Mouse (Mus musculus): ENCODE data around the gene Orai3.
"Not testable (repeated sequence)": the region's sequence is repeated elsewhere in the genome, so short reads cannot be mapped to it uniquely, and the experiment has no call there.

Gene Orai3

DNA sequence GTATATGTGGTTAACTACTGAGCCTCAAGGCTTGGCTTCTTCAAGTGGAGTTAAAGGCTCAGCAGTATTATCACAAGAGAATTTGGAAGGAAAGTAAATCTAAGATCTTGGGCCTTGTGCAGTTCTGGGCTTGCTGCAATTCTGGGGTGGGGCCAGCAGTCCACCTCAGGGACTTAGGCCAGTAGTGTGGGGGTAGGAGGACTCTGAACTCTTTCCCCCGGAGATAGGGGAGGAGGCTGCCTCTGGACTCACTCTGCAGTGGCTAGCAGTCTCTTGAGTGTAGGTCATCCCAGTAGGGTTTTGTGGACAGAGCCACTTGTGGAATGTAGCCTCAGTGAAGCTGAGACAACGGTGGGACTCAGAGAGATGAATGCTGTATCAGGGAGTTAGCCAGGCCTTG lies 3.9 kb upstream of the Orai3 start:
- DNase-seq = no peak

DNA sequence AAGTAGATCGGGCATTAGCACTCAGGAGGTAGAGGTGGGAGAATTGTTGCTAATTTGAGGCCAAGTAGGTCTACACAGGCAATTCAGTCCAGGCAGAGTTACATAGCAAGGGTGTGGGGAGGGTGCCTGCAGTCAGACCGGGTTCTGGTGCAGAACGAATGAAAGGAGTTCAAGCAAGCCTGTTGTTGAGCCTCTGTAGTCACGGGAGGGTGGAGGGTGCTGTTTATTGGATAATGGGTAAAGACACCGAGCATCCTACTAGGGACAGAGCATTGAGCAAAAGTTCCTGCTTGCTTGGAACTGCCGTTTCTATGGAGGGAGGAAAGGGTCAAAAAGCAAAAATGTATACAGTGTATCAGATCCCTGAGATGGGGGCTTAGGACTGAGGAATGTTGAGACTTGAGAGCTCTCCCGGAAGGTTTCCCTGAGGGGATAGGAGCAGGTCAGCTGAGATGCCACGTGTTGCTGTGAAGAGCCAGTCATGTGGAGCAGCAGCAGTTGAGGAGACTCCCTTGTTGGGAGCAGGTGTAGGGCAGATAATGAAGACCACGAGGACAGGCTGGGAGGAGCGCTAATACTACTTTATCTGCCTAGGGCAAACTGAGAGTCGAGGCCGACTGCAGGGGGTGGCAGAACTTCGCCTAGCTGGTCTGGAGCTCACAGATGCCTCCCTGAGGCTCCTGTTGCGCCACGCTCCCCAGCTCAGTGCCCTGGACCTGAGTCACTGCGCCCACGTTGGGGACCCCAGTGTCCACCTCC lies 2.6 kb upstream of the Orai3 start:
- DNase-seq = no peak

DNA sequence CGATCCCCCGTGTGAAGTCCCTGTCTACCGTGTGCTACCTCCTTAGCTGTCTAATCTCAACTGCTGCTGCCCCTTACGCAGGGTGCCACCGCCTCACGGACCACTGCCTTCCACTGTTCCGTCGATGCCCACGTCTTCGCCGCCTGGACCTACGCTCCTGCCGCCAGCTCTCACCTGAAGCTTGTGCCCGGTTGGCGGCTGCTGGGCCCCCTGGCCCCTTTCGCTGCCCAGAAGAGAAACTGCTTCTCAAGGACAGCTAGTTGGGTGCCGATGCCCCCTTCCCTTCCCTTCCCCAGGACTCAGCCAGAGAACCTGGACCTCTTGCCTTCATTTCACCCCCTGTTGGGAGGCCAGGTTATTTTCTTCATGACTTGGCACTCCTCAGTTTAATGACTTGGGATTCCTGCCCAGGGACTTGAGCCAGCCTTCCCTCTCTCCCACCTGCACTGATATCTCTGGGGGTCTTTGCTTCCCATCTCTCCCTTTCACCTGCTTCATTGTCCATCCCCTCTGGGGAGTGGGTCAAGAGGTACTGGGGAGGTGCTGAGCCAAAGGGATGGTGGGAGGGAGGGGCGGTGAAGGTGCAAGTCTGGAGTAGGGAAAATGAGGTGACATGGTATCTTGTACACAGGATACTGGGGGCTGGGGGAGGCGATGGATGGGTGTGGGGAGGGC lies 1.8 kb upstream of the Orai3 start:
- no peak for DNase-seq

DNA sequence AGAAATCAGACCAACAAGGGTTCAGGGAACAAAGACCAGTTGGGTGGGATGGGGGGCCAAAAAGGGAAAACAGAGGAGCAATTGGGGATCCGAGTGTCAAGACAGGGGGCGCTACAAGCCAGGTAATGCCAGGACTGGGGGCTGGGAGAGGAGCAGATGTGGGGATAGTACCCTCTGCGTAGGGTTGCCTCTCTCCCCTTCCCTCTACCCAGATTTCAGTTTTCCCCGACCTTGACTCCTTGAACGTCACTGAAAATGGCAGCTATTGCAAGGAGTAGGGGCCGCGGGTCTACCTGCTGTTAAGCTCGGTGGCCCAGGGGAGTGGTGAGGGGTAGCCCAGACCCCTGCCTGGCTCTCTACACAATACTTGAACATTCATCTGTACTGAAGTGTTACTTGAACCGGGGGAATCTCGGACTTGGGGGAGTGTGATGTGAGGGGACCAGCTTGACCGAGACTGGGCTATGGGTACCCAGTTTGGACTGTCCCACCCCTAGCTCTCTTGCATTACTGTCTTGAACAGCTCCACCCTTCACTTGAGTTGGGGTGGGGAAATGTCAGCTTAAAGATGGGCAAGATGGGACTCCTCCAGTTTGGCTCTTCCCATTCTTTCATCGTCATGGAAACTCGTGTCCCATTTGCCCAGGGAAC lies 1.1 kb upstream of the Orai3 start:
- DNase-seq = no peak

DNA sequence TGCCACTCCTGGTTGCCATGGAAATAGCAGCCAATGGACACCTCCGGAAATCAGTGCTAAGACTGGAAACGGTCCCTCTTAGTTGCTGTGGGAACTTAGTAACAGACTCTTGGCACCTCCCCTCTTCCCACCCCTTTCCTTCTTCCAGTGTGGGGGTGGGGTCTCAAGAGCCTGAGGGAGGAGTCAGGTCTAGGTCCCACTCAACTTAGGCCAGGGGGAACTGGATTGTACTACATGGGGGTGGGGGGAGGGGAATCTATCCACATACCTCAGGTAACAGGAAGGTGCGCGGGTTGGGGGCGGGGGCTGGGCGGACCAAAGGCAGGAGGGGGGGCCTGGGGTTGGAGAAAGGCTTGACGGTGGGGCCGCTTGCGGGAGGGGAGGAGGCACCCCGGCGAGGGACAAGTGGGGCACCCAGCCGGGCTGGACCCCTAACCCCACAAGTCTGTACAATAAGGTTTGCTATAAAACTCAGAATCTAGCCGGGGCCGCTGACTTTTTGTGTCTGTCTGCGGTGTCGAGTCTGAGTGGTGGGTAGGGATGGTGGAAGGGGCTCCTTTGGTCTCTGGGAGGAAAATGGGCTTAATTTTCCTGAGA lies 520 bp upstream of the Orai3 start:
- DNase-seq = peak; percentile 37 to 67

DNA sequence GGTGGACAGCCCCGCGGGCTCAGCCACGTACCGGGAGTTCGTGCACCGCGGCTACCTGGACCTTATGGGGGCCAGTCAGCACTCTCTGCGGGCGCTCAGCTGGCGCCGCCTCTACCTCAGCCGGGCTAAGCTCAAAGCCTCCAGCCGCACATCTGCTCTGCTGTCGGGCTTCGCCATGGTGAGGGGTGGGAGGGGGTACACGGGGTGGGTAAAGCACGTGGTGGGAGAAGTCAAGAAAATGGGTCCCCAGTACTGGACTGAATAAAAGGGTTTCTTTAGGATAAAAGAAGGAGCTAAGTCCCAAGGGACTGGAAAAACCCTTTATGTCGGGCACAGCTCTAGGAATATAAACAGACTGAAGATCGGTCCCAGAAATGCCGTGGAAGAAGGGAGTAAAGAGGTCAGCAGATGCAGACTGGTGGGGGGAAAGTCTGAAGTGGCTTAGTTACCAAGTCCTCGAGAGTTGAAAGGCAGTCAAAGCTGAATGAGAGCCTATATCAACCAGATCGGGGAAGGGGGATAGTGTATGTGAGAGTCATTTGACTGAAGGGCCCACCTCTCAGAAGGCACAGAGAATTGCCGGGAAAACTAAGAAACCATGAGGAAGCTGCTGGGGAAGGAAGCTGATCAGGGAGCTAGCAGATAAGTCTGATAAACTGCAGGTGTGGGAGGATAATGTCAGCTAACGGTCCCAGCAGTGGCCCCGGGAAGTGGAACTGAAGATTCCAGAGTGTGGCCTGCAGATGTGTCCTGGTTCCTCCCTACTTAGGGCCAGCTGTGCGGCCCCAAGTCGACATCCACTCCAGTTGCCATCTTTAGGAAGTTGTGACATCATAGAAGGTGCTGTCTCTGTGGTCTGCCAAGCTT lies 657 bp downstream of the Orai3 start:
- DNase-seq = no peak

DNA sequence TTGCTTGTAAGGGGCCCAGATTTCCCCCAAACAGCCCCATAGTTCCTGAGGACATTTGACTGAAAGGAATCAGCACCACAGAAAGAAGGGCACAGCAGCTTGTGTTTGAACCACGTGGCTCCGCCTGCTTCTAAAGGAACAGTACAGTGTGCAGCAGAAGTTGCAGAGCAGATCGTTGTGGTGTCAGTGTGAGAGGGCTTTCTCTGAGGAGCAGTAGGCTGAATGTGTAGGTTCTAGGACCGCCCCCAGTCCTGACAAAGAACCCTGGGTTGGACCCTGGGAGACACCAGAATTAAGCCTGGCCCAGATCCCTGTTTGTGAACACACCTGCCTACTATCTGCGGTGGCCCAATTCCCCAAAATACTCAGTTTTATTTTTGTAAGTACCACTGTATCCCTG lies 1.6 kb downstream of the Orai3 start:
- DNase-seq = no peak

DNA sequence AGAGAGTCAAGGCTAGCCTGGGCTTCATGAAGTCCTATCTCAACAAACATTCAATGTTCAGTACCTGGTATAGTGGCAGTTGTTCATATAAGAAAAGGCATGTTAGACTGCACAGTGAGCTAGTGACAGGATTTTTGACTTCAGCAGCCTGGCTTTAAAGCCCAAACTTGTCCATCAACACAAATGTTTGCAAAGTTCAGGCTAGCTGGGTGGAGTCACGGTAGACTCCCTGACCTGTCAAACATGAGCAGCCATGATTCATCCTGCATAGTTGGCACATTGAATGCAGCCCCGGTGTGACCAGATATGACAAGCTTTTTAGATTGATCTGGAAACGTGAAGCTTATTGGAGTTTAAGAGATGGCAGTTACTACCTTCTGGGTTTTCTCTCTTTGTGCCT lies 2.5 kb downstream of the Orai3 start:
- DNase-seq = no peak

DNA sequence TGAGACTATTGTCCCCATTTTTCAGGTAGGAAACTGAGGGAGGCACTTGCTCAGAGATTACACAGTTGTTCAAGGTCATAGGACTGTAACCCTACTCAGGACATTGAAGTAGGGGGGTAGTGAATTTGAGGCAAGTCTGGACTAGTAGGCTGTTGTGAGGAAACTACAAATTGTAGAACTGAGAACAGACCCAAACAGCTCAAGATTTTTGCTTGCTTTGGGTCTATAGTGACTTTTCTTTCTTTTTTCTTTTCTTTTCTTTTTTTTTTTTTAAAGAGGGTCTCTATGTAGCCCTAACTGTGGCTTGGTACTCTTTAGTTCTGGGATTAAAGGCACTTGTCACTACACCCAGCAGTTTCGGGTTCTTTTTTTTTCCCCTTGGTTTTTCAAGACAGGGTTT lies 2.9 kb downstream of the Orai3 start:
- DNase-seq = no peak

DNA sequence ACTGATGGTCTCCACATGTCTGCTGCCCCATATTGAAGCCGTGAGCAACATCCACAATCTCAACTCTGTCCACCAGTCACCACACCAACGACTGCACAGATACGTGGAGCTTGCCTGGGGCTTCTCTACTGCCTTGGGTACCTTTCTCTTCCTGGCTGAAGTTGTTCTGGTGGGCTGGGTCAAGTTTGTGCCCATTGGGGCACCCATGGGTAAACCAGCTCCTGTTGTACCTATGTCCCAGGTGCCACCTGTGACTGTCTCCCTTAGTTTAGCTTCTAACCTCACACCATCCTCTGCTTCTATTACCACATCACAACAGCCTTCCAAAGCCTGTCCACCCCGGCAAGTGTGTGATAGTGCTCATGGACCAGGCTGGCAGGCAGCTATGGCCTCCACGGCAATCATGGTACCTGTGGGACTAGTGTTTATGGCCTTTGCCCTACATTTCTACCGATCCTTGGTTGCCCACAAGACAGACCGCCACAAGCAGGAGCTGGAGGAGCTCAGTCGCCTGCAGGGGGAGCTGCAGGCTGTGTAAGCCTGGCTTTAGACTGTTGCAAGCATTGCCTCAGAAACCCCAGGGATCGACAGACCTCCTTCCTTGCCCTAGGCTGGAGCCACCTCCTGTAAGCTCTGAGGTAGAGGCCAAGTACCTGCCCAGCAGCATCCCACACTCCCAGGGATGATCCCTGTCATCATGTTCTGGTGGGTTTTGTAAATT lies 4.2 kb downstream of the Orai3 start:
- peak; percentile 49 to 63 for DNase-seq

DNA sequence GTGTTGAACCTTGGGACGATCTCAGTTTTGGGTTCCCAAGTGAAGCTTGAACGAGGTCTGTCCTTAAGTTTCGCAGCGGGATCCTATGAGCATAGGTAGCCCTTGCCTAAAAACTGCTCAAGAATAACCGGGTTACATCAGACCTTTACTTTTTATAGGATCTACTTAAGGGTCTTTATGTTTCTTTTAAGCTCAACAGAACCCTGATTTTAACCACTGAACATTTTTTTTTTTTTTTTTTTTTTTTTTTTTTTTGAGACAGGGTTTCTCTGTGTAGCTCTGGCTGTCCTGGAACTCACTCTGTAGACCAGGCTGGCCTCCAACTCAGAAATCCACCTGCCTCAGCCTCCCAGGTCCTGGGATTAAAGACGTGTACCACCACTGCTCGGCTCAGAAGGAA lies 6.2 kb downstream of the Orai3 start:
- DNase-seq = not testable (repeated sequence)

DNA sequence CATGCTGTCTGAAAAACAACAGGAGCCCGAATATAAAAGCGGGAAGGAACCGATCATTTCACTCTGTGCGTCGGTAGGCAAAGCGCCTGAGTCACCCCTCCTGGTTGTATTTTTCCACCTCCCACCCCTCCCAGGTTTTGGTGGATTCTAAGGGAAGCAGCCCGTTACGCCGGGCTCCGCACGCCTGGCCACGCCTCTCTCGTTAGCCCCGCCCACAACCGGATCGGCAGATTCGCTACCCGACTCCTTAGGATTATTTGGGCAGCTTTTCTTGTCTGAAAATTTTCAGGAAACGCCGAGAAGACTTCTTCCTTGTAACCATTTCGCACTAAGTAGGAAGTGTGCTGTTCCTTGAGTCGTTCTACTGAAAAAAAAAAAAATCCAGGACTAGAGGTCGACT lies 6.8 kb downstream of the Orai3 start, which contains the start of gene Setd1a:
TSS of gene Setd1a (plus strand) at position 245 of the 400 bp plus-strand sequence.
- DNase-seq = peak; percentile 52 to 74

DNA sequence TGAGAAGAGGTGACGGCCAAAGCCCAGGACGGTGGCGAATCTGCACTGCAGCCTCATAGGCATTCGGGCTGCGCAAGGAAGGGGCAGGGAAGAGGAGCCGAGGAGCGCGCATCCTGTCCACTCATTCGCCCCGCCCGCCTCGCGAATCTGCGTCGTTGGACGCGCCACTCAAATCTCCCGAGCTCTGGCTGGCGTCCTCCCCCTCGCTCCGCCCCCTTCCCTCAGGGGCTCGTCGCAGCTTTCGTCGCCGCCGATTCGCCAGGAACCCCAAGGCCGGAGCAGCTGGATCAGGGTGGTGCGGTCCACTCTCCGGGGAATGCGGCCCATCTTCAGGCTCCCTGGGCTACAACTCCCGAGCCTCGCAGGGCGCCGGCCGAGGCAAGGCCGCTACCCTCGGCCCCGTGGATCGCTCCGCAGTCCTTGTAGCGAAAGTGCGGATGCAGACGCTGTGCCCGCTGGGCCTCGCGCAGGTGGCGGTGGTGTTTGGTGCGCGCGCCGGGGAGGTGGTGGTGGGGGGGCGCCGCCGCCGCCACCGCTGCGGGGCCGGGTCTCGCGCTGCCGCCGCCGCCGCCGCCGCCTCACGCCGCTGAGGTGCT lies 7.4 kb downstream of the Orai3 start:
- peak; percentile 88 to 94 for DNase-seq

DNA sequence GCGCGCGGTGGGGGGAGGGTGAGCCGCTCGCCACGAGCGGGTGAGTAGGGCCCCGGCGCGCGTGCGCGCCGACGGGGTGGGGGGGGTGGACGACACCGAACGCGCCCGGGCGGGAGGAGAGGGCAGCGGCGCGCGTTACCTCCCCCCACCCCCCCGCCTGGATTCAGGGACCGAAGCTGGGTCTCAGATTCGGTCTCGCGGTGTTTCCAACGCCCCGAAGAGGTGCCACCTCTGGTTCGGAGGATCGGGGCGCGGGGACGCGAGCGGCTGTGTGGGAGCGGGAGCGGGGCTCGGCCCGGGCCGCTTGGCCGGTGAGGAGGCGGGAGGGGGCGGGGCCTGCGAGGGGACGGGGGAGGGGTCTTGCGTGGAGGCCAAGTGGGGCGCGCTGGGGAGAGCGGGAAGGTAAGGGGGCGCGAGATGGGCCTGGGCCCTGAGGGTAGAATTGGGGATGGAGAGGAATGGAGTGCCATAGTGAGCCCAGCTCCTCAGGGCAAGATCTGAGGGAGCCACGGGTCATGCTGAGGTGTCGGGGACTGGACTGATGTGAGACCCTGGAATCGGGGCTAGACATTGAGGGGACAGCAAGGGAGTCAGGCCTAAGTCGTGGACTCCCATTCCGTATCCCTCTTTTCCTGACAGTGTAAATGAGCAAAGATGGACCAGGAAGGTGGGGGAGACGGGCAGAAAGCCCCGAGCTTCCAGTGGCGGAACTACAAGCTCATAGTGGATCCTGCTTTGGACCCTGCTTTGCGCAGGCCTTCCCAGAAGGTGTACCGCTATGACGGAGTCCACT lies 8.1 kb downstream of the Orai3 start:
- peak; percentile 33 to 58 for DNase-seq

DNA sequence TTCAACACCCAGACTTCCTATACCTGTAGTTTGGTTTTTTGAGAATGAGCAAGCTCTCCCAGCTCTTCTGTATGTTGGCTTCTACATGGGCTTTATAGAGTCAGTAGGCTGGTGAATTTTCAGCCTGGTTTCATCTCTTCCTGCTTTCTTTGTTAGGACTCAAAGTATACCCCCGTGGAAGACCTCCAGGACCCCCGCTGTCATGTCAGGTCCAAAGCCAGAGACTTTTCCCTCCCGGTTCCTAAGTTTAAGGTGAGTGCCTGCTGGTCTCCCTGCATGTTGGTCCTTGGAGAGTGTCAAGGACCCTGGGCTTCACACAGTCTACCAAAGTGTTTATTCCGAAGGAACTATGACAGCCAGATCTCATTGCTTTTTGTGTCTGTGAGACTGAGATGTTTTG lies 8.7 kb downstream of the Orai3 start:
- DNase-seq = no peak

DNA sequence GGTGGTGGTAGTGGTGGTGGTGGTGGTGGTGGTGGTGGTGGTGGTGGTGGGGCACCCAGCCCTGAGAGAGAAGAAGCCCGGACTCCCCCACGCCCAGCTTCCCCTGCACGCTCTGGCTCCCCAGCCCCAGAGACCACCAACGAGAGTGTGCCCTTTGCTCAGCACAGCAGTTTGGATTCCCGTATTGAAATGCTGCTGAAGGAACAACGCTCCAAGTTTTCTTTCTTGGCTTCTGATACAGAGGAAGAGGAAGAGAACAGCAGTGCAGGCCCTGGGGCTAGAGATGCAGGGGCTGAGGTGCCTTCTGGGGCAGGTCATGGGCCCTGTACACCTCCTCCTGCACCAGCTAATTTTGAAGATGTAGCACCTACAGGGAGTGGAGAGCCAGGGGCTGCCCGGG lies 15.7 kb downstream of the Orai3 start, which contains the start of gene Gm49388:
TSS of gene Gm49388 (plus strand) at position 301 of the 400 bp plus-strand sequence.
- no peak for DNase-seq

DNA sequence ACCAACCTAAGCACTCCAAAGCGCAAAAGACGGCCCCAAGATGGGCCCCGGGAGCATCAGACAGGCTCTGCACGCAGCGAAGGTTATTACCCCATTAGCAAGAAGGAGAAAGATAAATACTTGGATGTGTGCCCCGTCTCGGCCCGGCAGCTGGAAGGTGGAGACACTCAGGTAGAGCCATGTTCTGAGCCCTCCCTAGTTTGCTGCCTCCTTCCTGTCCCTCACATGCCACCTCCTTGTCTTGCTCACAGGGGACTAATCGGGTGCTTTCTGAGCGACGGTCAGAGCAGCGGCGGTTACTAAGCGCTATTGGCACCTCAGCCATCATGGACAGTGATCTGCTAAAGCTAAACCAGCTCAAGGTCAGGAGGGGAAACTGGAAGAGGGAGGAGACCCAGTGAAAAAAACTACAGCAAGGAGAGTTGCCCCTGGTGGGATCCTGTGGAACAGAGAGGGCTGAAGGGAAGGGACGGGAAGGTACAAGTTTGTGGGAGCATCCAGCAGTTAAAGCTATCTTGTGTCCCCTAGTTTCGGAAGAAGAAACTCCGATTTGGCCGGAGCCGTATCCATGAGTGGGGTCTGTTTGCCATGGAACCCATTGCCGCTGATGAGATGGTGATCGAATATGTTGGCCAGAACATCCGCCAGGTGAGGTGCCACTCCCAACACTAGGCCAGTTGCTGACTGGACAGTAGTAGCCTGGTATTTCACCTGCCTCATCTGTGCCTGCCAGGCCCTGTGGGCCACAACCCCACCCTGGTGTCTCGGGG lies 27.6 kb downstream of the Orai3 start:
- DNase-seq = no peak

DNA sequence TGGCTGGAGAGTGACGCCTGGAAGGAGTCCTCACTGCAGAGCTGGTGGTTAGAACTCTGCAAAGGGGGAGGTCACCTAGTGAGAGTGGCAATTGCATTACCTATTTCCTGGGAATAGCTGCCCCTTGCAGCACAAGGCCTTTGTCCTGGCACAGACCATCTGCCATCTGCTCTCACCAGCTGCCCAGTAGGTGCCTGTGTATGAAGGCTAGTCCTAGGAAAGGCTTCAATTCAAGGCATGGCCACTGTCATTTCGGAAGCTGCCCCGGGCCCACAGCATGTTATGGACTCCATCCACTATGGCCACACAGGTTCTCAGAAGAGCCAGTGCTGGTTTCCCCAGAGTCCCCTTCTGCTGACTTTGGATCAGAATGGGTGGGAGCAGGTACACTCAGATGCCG lies 29.0 kb downstream of the Orai3 start:
- DNase-seq = no peak

DNA sequence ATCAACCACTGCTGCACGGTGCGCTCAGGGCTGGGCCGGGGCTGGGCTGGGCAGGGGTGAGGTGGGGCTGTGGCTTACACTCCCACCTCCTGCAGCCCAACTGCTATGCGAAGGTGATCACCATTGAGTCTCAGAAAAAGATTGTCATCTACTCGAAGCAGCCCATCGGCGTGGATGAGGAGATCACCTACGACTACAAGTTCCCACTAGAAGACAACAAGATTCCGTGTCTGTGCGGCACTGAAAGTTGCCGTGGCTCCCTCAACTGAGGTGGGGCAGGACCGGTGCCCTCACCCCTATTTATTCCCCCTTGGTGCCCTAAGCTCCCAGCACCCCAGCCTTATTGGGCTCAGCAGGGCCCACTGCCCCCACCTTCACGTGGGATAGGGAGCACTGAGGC lies 29.6 kb downstream of the Orai3 start:
- DNase-seq = no peak

DNA sequence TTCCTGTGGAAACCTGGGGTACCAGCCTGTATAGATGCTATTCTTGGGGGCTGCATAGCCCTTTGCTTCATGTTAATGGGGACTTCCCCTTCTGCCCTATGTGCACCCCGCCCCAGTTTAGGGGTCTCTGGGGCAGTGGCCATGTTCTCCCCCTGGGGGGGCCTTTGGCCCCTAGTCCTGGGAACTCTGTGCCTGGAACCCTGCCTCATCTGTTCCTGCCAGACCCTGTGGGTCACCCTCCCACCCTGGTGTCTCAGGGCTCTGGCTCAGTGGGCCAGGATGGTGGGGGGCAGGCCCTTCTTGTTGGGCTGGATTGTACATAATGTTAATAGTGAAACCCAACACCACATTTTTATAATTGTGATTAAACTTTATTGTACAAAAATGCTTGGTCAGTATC lies 30.1 kb downstream of the Orai3 start:
- DNase-seq = no peak
